Comparison of ENCODE assay signal across 25 mouse cellular contexts in genomic region chr10:75530322-75530721, GRCm38 (mm10). TPM values are rescaled to one million over a fixed set of nuclear protein-coding genes. Genes with fewer than 3 reads are reported as not detected.
"Had no signal": no experiment of that assay in that cellular context is flagged by ENCODE, and none has a peak within 500 bp of the region (broad histone marks: within the 10 kb centered on the region; RNA-seq: fewer than 3 reads in every experiment).

No protein-coding gene starts in this region.

- DNase-seq: gastrocnemius, postnatal 14 days; heart, adult 2 months; heart, postnatal 4 days; kidney, adult 18-20 months; kidney, adult 8-10 months; kidney, postnatal 10 days; kidney, postnatal 25 days; kidney, postnatal 4 days had no signal

- H3K4me2 ChIP-seq: heart, embryonic 11.5 days; heart, embryonic 13.5 days; heart, embryonic 15.5 days; hindbrain, embryonic 14.5 days; intestine, embryonic 15.5 days; limb, embryonic 12.5 days had no signal

- H3K27ac ChIP-seq: heart, adult 2 months; heart, embryonic 13.5 days; heart, embryonic 15.5 days; hindbrain, embryonic 14.5 days; intestine, embryonic 15.5 days; layer of hippocampus, adult 2 months; left cerebral cortex, adult 2 months; limb, embryonic 10.5 days; limb, embryonic 12.5 days had no signal

- H3K4me3 ChIP-seq: heart, adult 2 months; heart, embryonic 13.5 days; heart, embryonic 15.5 days; intestine, embryonic 15.5 days; layer of hippocampus, adult 2 months; left cerebral cortex, adult 2 months; limb, embryonic 10.5 days; limb, embryonic 12.5 days had no signal

- ATAC-seq: forebrain, embryonic 16.5 days; hindbrain, embryonic 16.5 days; inflammation-experienced regulatory T-cells, adult 6 months; intestine, embryonic 15.5 days; intestine, postnatal 0 days had no signal

- H3K9me3 ChIP-seq: heart, embryonic 13.5 days; heart, embryonic 15.5 days; intestine, embryonic 15.5 days; limb, embryonic 10.5 days; limb, embryonic 12.5 days had no signal

- H3K9ac ChIP-seq: heart, embryonic 13.5 days; heart, embryonic 15.5 days; hindbrain, embryonic 14.5 days; intestine, embryonic 15.5 days; limb, embryonic 12.5 days had no signal

- H3K4me1 ChIP-seq: intestine, embryonic 15.5 days; limb, embryonic 10.5 days; limb, embryonic 12.5 days had no signal

- H3K27me3 ChIP-seq: heart, embryonic 13.5 days; heart, embryonic 15.5 days; intestine, embryonic 15.5 days; limb, embryonic 12.5 days had no signal

RNA-seq across cellular contexts. Expression of gene Lrrc75b, which starts 29.8 kb away (rescaled TPM):
- total RNA-seq: granulocyte monocyte progenitor cell, adult 5-6 weeks had no signal
- polyA plus RNA-seq: liver, adult 2 months had no signal

RNA-seq across cellular contexts. Expression of gene Ggt1, which starts 31.1 kb away (rescaled TPM):
- total RNA-seq: gastrocnemius, adult 8-10 months; heart, postnatal 25 days had no signal
- polyA plus RNA-seq: heart, adult 2 months had no signal
